Mouse (Mus musculus) erythroblast, adult 5-6 weeks (primary cell): ENCODE results near the gene Actr6. TPM values are rescaled to one million over a fixed set of nuclear protein-coding genes. Genes with fewer than 3 reads are reported as not detected.
"Not testable (repeated sequence)": the region's sequence is repeated elsewhere in the genome, so short reads cannot be mapped to it uniquely, and the experiment has no call there.

ENCODE experiments used
- ATAC-seq: replicated peaks from 2 replicates; pipeline ENCODE4 v1.8.0; 2016; ENCODE audit warnings: moderate number of reproducible peaks, mild to moderate bottlenecking, moderate TSS enrichment, inconsistent platforms; ENCODE audit not compliant: poor library complexity, low FRiP score, severe bottlenecking
- total RNA-seq, 2 experiments: library from RNA; stranded (forward) in 1 of 2; stranded (reverse) in 1 of 2; fragments of 150-400 nt in 1 of 2; fragments of 200-764, 138-1000 nt in 1 of 2; gene quantifications; 2 replicates each; pipeline versions ENCODE4 v1.2.3 to v1.2.4; 2015 to 2017; ENCODE audit warnings: low replicate concordance in 2 of 2

Gene Actr6
- total RNA-seq, 2 experiments from 2014 or later = 3.2 to 8.8 TPM

GRCm38 (mm10) chr10:89685391-89686138 lies 46.5 kb downstream of the Actr6 start:
- ATAC-seq = peak; percentile 6; the same call in 1 of the 2 replicates

GRCm38 (mm10) chr10:89682961-89683360 lies 49.1 kb downstream of the Actr6 start:
- ATAC-seq = no peak

DNA sequence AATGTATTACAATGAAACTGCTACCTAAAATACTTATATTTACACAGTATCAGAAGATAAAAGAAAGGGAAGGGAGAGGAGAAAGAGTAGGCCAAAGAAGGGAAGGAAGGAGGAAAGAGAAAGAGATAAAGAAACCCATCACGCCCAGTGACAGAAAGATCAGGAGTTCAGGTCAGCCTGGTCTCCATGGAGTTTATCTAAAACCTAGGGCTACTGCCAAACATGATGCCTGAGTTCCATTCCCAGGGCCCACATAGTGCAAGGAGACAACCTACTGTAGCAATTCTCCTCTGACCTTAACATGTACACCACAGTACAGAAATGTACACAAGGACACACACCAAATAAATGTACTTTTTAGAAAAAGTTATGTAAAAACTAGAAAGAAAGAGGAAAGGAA lies 49.9 kb downstream of the Actr6 start:
- ATAC-seq = no peak

DNA sequence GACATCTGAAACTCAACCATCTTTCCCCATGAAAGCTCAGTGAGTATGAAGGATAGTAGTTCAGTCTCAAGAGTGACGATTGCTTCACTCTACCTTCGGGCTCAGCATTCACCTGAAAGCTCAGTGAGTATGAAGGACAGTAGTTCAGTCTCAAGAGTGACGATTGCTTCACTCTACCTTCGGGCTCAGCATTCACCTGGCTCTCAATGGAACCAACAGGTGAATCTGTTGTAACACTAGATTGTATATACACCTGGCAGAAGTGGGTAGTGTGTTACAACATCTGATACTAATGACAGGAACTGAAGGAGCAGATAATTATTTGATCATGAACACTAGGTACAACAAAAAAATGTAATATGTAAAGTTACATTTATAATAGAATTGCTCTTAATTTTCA lies 50.4 kb downstream of the Actr6 start:
- ATAC-seq = no peak

- no peak for ATAC-seq
Measured at GRCm38 (mm10) chr10:89680517-89680916, 51.6 kb downstream of the Actr6 start.

DNA sequence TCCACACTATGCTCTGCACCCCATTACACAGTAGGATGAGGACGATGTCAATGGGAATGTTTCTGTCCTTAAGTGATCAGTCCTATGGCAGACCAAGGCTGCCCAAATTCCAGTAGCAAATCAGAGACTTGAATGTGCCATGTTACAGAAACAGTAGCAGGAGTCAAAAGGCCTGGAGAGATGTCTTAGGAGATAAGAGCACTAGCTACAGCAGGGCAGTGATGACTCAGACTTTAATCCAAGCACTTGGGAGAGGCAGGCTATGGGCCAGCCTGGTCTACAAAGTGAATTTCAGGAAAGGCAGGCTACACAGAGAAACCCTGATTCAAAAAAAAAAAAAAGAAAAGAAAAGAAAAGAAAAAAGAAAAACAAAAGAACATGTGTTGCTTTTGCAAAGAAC lies 52.6 kb downstream of the Actr6 start:
- ATAC-seq = no peak

DNA sequence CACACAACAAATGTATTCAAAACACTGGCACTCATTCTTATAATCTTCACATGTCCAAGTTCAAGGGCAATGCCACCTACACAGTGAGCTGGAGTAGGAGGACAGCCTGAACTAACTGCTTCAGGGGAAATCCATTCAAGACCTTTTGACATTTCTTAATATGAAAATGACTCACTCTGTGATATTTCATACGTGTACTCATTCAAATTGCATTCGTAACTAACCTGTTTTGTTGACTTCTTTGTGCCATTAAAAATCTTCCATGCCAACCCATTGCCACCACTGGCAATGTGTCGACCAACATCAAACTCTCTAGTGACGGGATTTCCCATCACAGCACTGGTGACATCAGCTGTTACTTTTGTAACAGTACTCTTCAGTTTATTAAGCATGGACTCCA lies 54.0 kb downstream of the Actr6 start:
- no peak for ATAC-seq

- no peak for ATAC-seq
Measured at GRCm38 (mm10) chr10:89676609-89677008, 55.5 kb downstream of the Actr6 start.

- not testable (repeated sequence) for ATAC-seq
Measured at GRCm38 (mm10) chr10:89670371-89670770, 61.7 kb downstream of the Actr6 start.

GRCm38 (mm10) chr10:89667571-89667970 lies 64.5 kb downstream of the Actr6 start:
- no peak for ATAC-seq

DNA sequence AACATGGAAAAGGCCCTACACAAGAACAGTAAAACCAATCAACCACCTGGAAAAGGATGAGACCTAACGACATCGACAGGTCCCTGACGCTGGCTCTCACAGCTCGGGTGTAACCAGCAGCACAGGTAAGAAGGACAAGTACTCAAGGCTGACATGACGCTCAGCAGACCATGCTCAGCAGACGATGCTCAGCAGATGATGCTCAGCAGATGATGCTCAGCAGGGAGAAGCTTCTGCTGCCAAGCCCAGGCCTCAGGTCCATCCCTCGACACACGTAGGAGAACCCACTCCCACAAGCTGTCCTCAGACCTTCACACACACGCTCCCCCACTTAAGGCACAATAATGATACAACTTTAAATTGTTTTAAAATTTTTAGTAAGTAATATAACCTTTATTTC lies 66.4 kb downstream of the Actr6 start:
- no peak for ATAC-seq

DNA sequence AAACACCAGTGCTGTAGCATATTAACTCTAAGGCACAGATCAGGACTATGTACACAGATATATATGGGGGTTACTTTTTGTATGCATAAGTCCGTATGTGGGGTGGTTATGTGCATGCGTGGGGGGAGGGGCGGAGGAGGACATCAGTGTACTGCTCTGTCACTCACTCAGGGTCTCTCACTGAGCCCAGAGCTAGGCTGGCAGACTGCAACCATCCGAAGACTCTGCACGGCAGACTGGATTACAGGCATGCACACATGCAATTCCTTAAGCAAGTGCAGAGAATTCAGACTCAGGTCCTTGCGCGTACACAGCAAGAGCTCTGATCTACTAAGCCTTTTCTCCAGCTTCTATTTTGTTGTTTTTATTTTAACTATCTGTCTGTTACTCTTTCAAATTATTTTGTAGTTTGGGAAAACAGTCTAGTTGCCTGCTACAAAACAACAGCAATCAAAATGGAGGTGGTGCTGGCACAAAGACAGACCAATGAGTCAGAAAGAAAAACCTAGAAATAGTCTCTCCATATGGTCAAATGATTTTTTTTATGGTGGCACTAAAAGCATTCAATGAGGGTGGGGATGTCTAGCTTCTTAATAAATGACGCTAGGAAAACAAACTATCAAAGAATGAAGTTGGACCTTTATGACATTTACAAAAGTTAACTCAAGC lies 67.0 kb downstream of the Actr6 start:
- ATAC-seq = no peak

Other genes with a start within 250 kb of the Actr6 start
- not detected in 2 replicates for gene Nr1h4, start 198.7 kb downstream of the Actr6 start, total RNA-seq (2015; ENCODE audit: low replicate concordance)
- gene Nr1h4, start 198.7 kb downstream of the Actr6 start, total RNA-seq (2017; ENCODE audit: low replicate concordance) = not detected in 2 replicates
- gene Slc17a8, start 111.0 kb downstream of the Actr6 start, total RNA-seq (2015; ENCODE audit: low replicate concordance) = 0.63 and 0.96 TPM in 2 replicates
- not detected in 2 replicates for gene Slc17a8, start 111.0 kb downstream of the Actr6 start, total RNA-seq (2017; ENCODE audit: low replicate concordance)
- 8.6 and 14.4 TPM in 2 replicates for gene Scyl2, start 46.0 kb downstream of the Actr6 start, total RNA-seq (2015; ENCODE audit: low replicate concordance)
- gene Scyl2, start 46.0 kb downstream of the Actr6 start, total RNA-seq (2017; ENCODE audit: low replicate concordance) = 8.0 and 20.2 TPM in 2 replicates
- gene Uhrf1bp1l, start 12.7 kb upstream of the Actr6 start, total RNA-seq (2015; ENCODE audit: low replicate concordance) = 11.7 and 14.4 TPM in 2 replicates
- gene Uhrf1bp1l, start 12.7 kb upstream of the Actr6 start, total RNA-seq (2017; ENCODE audit: low replicate concordance) = 7.4 and 9.5 TPM in 2 replicates
- not detected in 2 replicates for gene Anks1b, start 141.2 kb upstream of the Actr6 start, total RNA-seq (2015; ENCODE audit: low replicate concordance)
- under 0.01 TPM in 1 of 2 replicates, not detected in the other for gene Anks1b, start 141.2 kb upstream of the Actr6 start, total RNA-seq (2017; ENCODE audit: low replicate concordance)